In the genomic region with DNA sequence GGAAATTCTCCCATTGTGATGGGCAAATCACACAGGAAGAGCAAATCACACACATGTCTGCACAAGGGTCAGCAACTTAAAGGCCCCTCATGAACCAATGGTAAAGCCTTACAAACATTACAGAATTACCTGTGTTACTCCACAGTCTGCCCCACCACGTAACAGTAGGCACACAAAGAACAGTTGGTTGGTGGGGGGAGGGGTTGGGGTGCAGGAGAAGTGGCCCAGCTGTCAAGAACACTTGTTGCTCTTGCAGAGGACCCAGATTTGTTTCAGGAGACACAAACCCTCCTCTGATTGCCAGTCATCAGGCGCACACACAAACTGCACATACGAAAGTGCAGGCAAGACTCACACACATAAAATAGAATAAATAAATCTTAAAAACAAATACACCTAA, we compare ENCODE assay signal across 11 mouse cellular contexts.
"Had no signal": no experiment of that assay in that cellular context is flagged by ENCODE, and none has a peak within 500 bp of the region (broad histone marks: within the 10 kb centered on the region; RNA-seq: fewer than 3 reads in every experiment).

No protein-coding gene starts in this region.

- H3K9me3 ChIP-seq: kidney, embryonic 15.5 days; liver, embryonic 13.5 days had no signal

- H3K9ac ChIP-seq: kidney, embryonic 15.5 days; liver, embryonic 13.5 days; liver, postnatal 0 days had no signal

- H3K36me3 ChIP-seq: liver, embryonic 13.5 days had no signal

- H3K4me2 ChIP-seq: liver, embryonic 13.5 days had no signal

- H3K4me3 ChIP-seq: kidney, embryonic 15.5 days; left cerebral cortex, adult 2 months; liver, embryonic 13.5 days had no signal

- H3K27ac ChIP-seq: left cerebral cortex, adult 2 months; liver, embryonic 13.5 days; stomach, postnatal 0 days had no signal

- ATAC-seq: liver, postnatal 0 days had no signal

- H3K27me3 ChIP-seq: kidney, embryonic 15.5 days; liver, embryonic 13.5 days had no signal

- H3K4me1 ChIP-seq: liver, embryonic 13.5 days had no signal

- DNase-seq: kidney, adult 18-20 months; kidney, postnatal 14 days; liver; liver, embryonic 13.5 days; liver, postnatal 0 days; right cerebral cortex, adult 18-20 months; right cerebral cortex, postnatal 25 days; thymus, postnatal 4 days had no signal
